Mouse (Mus musculus) erythroblast, embryonic 14.5 days (primary cell): Measurements from ENCODE around the gene Vamp1.

Experiments used
- GATA1 ChIP-seq: IDR thresholded peaks from 2 replicates; pipeline ENCODE4 v1.6.1; 2012; ENCODE audit warnings: low read length, inconsistent platforms, mixed read lengths
- TAL1 ChIP-seq: IDR thresholded peaks from 3 replicates; pipeline ENCODE4 v1.6.1; 2012; ENCODE audit warnings: low read length, inconsistent platforms, mixed read lengths

- no peak for TF ChIP-seq TAL1
- TF ChIP-seq GATA1 = no peak
Observed at GRCm38 (mm10) chr6:125173256-125173655, 42.1 kb upstream of the Vamp1 start.
